Mouse (Mus musculus): ENCODE measurements around the gene Aatf.

DNA sequence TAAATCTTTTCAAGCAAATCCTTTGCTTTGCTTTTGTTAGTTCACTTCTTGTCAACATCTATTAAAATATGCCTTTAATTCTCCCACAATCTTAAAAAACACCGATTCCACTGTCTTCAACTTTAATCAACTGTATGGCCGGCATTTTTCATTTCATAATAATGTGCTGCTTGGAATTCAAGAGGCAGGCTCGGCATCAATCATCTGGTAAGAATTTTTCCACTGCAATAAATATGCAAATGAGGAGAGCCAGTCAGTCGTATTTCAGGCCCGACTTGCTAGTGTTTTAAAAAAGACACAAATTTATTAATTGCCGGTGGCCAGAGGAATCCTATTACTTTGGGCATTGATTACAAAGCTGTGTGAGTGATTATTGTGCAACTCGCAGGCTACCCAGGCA, 31.7 kb downstream of the Aatf start:
- no peak for TF ChIP-seq CTCF (IDR thresholded peaks at IDR 0.05; ENCODE audit: borderline replicate concordance, insufficient read depth, low read depth, low read length)
- no peak for TF ChIP-seq POLR2A (IDR thresholded peaks at IDR 0.05; ENCODE audit: borderline replicate concordance, insufficient read depth, low read length)

All from cerebellum, adult 2 months (tissue).